Mouse (Mus musculus): ENCODE data around the gene Wasl. TPM values are rescaled to one million over a fixed set of nuclear protein-coding genes. Genes with fewer than 3 reads are reported as not detected.

The Wasl gene
- polyA plus RNA-seq, 1 experiment from 2014 or later: 37.1 TPM

DNA sequence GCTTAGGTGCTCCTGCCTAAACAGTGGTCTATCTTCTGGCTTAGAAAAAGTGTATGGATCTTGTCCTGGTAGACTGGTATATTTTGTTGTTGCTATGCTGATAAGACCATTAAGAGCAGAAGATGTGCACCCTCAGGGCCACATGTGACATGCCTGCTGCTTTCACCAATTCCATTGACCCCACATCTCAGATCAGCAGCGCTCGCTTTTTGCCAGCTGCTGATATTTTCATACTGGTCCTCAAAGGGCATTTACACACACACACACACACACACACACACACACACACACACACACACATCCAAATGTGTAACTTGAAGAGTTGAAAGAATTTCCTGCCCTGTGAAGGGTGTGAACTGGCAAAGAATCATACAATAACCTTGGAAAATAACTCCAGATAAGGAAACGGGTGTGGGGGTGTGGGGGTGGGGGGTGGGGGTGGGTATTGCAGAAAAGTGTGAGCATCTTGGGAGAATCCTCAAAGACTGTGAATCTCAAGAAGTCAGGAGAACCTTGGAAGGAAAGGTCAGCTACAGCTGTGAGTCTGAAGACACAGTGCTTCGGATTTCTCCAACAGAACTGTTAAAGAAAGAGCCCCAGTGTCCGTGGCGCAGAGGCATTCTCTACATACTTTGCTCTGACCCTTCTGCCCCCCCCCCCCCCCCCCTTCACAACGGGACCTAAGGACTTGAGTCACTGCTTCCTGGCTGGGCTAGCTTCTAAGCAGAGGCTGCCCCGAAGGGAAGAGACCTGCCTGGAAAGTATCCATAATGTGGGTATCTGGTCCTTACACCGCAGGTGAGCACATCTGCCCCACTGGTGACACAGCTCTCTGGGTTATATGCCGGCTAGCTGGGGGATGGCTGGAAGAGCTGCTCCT lies 79.1 kb downstream of the Wasl start:
- Histone ChIP-seq H3K9ac (replicated peaks; ENCODE audit: low read length) (no peak overlapping the region), H3K4me1 (ENCODE audit: control insufficient read depth, insufficient read depth, low read length) (no peaks in the 10 kb centered on the region), H3K27ac (replicated peaks; ENCODE audit: low read depth, low read length) (no peak overlapping the region), H3K27me3 (ENCODE audit: control insufficient read depth, insufficient read depth, low read length) (no peaks in the 10 kb centered on the region), H3K4me2 (ENCODE audit: low read depth, low read length) (no peak overlapping the region), H3K36me3 (replicated peaks; ENCODE audit: control insufficient read depth, insufficient read depth, low read depth, low read length) (no peaks in the 10 kb centered on the region), H3K4me3 (ENCODE audit: low read depth, low read length) (no peak overlapping the region), H3K9me3 (replicated peaks; ENCODE audit: control insufficient read depth, low read length) (no peaks in the 10 kb centered on the region)
- DNase-seq (ENCODE audit: low spot score): no peak
- ATAC-seq (replicated peaks; ENCODE audit: insufficient number of reproducible peaks, low FRiP score, low TSS enrichment, low read depth): no peak
- 31% methylated on average over 9 of the region's 10 CpGs for WGBS

DNA sequence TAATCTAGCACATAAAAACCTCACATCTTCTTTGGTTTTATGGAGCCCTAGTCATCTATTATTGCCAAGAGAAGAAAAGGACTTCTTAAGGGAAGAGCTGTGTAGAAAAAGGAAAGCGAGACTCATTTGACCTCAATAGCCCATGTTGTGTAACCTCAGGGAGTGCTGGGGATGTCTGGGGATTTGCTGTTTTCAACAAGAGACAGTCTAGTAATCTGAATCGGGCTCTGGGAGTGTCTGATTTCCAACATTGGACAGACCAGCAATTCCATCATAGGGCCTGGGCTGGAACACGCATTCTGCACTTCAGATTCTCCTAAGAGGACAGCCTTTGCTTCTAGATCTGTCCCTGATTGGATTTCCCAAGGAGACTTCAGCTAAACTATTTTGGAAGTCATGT lies 81.4 kb downstream of the Wasl start:
- Histone ChIP-seq H3K27ac (replicated peaks; ENCODE audit: low read depth, low read length) (no peak overlapping the region), H3K4me2 (ENCODE audit: low read depth, low read length) (no peak overlapping the region), H3K9me3 (replicated peaks; ENCODE audit: control insufficient read depth, low read length) (no peaks in the 10 kb centered on the region), H3K4me1 (ENCODE audit: control insufficient read depth, insufficient read depth, low read length) (no peaks in the 10 kb centered on the region), H3K9ac (replicated peaks; ENCODE audit: low read length) (no peak overlapping the region), H3K36me3 (replicated peaks; ENCODE audit: control insufficient read depth, insufficient read depth, low read depth, low read length) (no peaks in the 10 kb centered on the region), H3K4me3 (ENCODE audit: low read depth, low read length) (no peak overlapping the region), H3K27me3 (ENCODE audit: control insufficient read depth, insufficient read depth, low read length) (no peaks in the 10 kb centered on the region)
- ATAC-seq (replicated peaks; ENCODE audit: insufficient number of reproducible peaks, low FRiP score, low TSS enrichment, low read depth) (no peak), DNase-seq (ENCODE audit: low spot score) (no peak)
- 79% methylated on average over 3 of the region's 3 CpGs for WGBS

- H3K27me3 ChIP-seq (ENCODE audit: control insufficient read depth, insufficient read depth, low read length): no peaks in the 10 kb centered on the region
- no peaks in the 10 kb centered on the region for H3K36me3 ChIP-seq (replicated peaks; ENCODE audit: control insufficient read depth, insufficient read depth, low read depth, low read length)
- H3K4me2 ChIP-seq (ENCODE audit: low read depth, low read length): no peak overlapping the region
- DNase-seq (ENCODE audit: low spot score): no peak
- no peak overlapping the region for H3K9ac ChIP-seq (replicated peaks; ENCODE audit: low read length)
- ATAC-seq (replicated peaks; ENCODE audit: insufficient number of reproducible peaks, low FRiP score, low TSS enrichment, low read depth): no peak
- H3K4me3 ChIP-seq (ENCODE audit: low read depth, low read length): no peak overlapping the region
- H3K4me1 ChIP-seq (ENCODE audit: control insufficient read depth, insufficient read depth, low read length): no peaks in the 10 kb centered on the region
- H3K27ac ChIP-seq (replicated peaks; ENCODE audit: low read depth, low read length): no peak overlapping the region
- no peaks in the 10 kb centered on the region for H3K9me3 ChIP-seq (replicated peaks; ENCODE audit: control insufficient read depth, low read length)
These were observed 91.5 kb downstream of the Wasl start for GRCm38 (mm10) chr6:24573319-24573718.

DNA sequence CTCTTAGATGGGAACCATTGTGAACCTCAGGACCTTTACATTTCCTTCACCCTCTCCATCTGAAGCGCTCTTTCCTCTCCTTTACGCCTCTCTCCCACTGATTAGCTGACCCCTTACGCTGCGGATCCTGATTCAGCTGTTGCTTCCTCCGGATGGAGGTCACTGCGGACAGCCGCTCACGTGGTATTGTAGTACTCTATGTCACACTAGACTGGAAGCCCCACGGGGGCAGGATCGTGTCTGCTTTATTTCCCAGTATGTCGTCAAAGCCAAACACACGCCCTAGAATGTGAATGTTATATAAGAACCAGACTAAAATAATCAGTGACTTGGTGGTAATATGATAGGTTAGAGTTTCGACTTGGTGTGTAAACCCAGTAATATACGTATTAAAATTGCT lies 92.4 kb downstream of the Wasl start:
- Histone ChIP-seq H3K4me2 (ENCODE audit: low read depth, low read length) (no peak overlapping the region), H3K36me3 (replicated peaks; ENCODE audit: control insufficient read depth, insufficient read depth, low read depth, low read length) (no peaks in the 10 kb centered on the region), H3K27ac (replicated peaks; ENCODE audit: low read depth, low read length) (no peak overlapping the region), H3K27me3 (ENCODE audit: control insufficient read depth, insufficient read depth, low read length) (no peaks in the 10 kb centered on the region), H3K4me3 (ENCODE audit: low read depth, low read length) (no peak overlapping the region), H3K9ac (replicated peaks; ENCODE audit: low read length) (no peak overlapping the region), H3K9me3 (replicated peaks; ENCODE audit: control insufficient read depth, low read length) (no peaks in the 10 kb centered on the region), H3K4me1 (ENCODE audit: control insufficient read depth, insufficient read depth, low read length) (no peaks in the 10 kb centered on the region)
- ATAC-seq (replicated peaks; ENCODE audit: insufficient number of reproducible peaks, low FRiP score, low TSS enrichment, low read depth): no peak
- DNase-seq (ENCODE audit: low spot score): no peak
- 82% methylated on average over 14 of the region's 14 CpGs for WGBS

DNA sequence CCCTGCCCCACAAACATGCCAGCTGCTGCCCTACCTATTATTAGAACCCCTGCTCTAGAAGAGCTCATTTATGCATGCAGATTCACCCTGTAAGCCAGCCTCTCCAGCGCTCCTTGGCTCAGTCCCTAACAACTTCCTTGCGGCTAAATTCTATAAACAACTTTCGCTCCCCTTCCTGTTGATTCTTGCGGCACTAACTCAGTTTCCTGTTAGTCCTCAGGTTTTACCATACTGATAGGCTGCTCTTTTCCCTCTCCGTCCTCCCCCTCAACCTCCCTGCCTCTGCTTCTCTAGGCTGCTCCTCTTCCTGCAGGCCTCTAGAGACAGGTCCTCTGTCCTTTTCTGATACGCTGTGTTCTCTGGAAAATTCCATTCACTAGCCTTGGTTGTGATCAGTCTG lies 93.7 kb downstream of the Wasl start:
- Histone ChIP-seq H3K27ac (replicated peaks; ENCODE audit: low read depth, low read length) (no peak overlapping the region), H3K27me3 (ENCODE audit: control insufficient read depth, insufficient read depth, low read length) (no peaks in the 10 kb centered on the region), H3K9ac (replicated peaks; ENCODE audit: low read length) (no peak overlapping the region), H3K4me1 (ENCODE audit: control insufficient read depth, insufficient read depth, low read length) (no peaks in the 10 kb centered on the region), H3K9me3 (replicated peaks; ENCODE audit: control insufficient read depth, low read length) (no peaks in the 10 kb centered on the region), H3K36me3 (replicated peaks; ENCODE audit: control insufficient read depth, insufficient read depth, low read depth, low read length) (no peaks in the 10 kb centered on the region), H3K4me2 (ENCODE audit: low read depth, low read length) (no peak overlapping the region), H3K4me3 (ENCODE audit: low read depth, low read length) (no peak overlapping the region)
- DNase-seq (ENCODE audit: low spot score) (no peak), ATAC-seq (replicated peaks; ENCODE audit: insufficient number of reproducible peaks, low FRiP score, low TSS enrichment, low read depth) (no peak)
- WGBS: 60% methylated on average over 6 of the region's 6 CpGs

DNA sequence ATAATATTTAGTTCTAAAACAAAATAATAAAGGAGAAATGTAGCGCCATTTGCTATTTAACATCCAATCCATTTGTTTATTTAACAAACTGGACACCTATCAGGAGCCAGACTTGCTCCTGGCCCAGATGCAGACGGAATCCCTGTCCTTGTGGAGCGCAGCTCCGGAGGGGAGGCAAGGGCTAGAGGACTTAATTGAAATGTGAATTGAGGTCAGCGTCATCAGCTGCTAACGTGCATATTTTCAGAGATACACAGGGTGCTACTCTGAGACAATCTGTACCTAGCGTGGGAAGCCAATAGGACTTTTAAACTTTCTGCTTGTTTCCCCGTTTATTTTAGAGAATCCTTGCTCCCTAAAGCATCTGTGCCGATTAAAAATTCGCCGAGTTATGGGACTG lies 94.5 kb downstream of the Wasl start:
- Histone ChIP-seq H3K9ac (replicated peaks; ENCODE audit: low read length) (no peak overlapping the region), H3K4me1 (ENCODE audit: control insufficient read depth, insufficient read depth, low read length) (no peaks in the 10 kb centered on the region), H3K36me3 (replicated peaks; ENCODE audit: control insufficient read depth, insufficient read depth, low read depth, low read length) (no peaks in the 10 kb centered on the region), H3K4me3 (ENCODE audit: low read depth, low read length) (no peak overlapping the region), H3K27ac (replicated peaks; ENCODE audit: low read depth, low read length) (no peak overlapping the region), H3K27me3 (ENCODE audit: control insufficient read depth, insufficient read depth, low read length) (no peaks in the 10 kb centered on the region), H3K4me2 (ENCODE audit: low read depth, low read length) (no peak overlapping the region), H3K9me3 (replicated peaks; ENCODE audit: control insufficient read depth, low read length) (no peaks in the 10 kb centered on the region)
- ATAC-seq (replicated peaks; ENCODE audit: insufficient number of reproducible peaks, low FRiP score, low TSS enrichment, low read depth): no peak
- 73% methylated on average over 11 of the region's 11 CpGs for WGBS
- no peak for DNase-seq (ENCODE audit: low spot score)

DNA sequence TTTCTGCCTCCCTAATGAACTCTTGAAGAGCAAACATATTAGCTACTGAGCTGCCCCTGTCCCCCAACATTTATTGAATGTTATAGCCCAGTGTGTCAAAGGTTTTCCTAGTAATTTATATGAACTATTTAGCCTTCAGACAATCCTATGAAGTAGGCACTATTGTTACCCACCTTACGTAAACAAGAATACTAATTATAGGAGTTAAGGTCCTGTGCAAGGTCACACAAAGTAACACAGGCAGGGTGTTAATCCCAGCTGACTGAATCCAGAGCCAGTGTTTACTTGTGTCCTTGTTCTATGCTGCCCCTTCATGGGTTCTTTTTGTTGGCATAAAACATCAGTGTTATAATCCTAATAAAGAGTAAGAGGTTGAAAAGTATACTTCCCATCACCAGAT lies 95.1 kb downstream of the Wasl start:
- no peaks in the 10 kb centered on the region for H3K27me3 ChIP-seq (ENCODE audit: control insufficient read depth, insufficient read depth, low read length)
- no peaks in the 10 kb centered on the region for H3K9me3 ChIP-seq (replicated peaks; ENCODE audit: control insufficient read depth, low read length)
- H3K4me2 ChIP-seq (ENCODE audit: low read depth, low read length): no peak overlapping the region
- no peak overlapping the region for H3K4me3 ChIP-seq (ENCODE audit: low read depth, low read length)
- ATAC-seq (replicated peaks; ENCODE audit: insufficient number of reproducible peaks, low FRiP score, low TSS enrichment, low read depth) (no peak), DNase-seq (ENCODE audit: low spot score) (no peak)
- H3K4me1 ChIP-seq (ENCODE audit: control insufficient read depth, insufficient read depth, low read length): no peaks in the 10 kb centered on the region
- no peak overlapping the region for H3K27ac ChIP-seq (replicated peaks; ENCODE audit: low read depth, low read length)
- H3K36me3 ChIP-seq (replicated peaks; ENCODE audit: control insufficient read depth, insufficient read depth, low read depth, low read length): no peaks in the 10 kb centered on the region
- H3K9ac ChIP-seq (replicated peaks; ENCODE audit: low read length): no peak overlapping the region
- 82% methylated on average over 1 of the region's 1 CpGs for WGBS

- Histone ChIP-seq H3K27ac (replicated peaks; ENCODE audit: low read depth, low read length) (no peak overlapping the region), H3K9me3 (replicated peaks; ENCODE audit: control insufficient read depth, low read length) (no peaks in the 10 kb centered on the region), H3K4me3 (ENCODE audit: low read depth, low read length) (no peak overlapping the region), H3K4me2 (ENCODE audit: low read depth, low read length) (no peak overlapping the region), H3K4me1 (ENCODE audit: control insufficient read depth, insufficient read depth, low read length) (no peaks in the 10 kb centered on the region), H3K27me3 (ENCODE audit: control insufficient read depth, insufficient read depth, low read length) (no peaks in the 10 kb centered on the region), H3K36me3 (replicated peaks; ENCODE audit: control insufficient read depth, insufficient read depth, low read depth, low read length) (no peaks in the 10 kb centered on the region), H3K9ac (replicated peaks; ENCODE audit: low read length) (no peak overlapping the region)
- ATAC-seq (replicated peaks; ENCODE audit: insufficient number of reproducible peaks, low FRiP score, low TSS enrichment, low read depth): no peak
- DNase-seq (ENCODE audit: low spot score): no peak
- WGBS: 85% methylated on average over 5 of the region's 5 CpGs
These were observed 95.8 kb downstream of the Wasl start for GRCm38 (mm10) chr6:24568963-24569362.
